Mouse (Mus musculus) left cerebral cortex, postnatal 25 days (tissue): Measurements from ENCODE around the gene Ldlrad1. TPM values are rescaled to one million over a fixed set of nuclear protein-coding genes. Genes with fewer than 3 reads are reported as not detected.
A peak's percentile ranks its signal among the peaks of the same experiment; 100 is the strongest.

Source experiments
- DNase-seq, 2 experiments: peaks; one replicate each; pipeline ENCODE4 v3.0.0; 2022; ENCODE audit warnings: low spot score in 2 of 2, mixed read lengths in 1 of 2
- intact Hi-C: fragments of 180-260 bp; cut with DNase I; formaldehyde crosslinking; loops from one replicate; pipeline ENCODE4 v1.15.1; 2025
- total RNA-seq, 2 experiments: library from RNA; stranded (reverse); gene quantifications; 2 replicates each; pipeline ENCODE4 v1.2.3; 2021

Gene Ldlrad1
- total RNA-seq, 2 experiments from 2014 or later = not detected

DNA sequence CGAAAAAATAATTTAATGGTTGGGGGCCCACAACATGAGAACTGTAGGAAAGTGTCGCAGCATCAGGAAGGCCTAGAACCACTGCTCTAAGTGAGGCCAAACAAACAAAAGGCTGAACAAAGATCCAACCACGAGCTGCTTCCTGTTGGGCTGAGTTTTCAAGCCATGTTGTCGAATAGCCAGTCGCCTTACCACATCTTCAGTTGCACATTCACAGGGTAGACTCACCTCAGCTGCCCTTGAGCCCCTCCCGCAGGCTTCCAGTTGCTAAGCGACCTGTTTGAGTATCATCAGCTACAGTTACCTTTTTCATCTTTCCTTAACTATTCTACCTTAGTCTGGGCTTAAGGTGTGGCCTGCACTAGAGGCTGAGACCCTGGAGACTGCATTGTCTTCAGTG is 6.0 kb upstream of the Ldlrad1 start:
- intact Hi-C loops = no loop called here
- DNase-seq = no peak

DNA sequence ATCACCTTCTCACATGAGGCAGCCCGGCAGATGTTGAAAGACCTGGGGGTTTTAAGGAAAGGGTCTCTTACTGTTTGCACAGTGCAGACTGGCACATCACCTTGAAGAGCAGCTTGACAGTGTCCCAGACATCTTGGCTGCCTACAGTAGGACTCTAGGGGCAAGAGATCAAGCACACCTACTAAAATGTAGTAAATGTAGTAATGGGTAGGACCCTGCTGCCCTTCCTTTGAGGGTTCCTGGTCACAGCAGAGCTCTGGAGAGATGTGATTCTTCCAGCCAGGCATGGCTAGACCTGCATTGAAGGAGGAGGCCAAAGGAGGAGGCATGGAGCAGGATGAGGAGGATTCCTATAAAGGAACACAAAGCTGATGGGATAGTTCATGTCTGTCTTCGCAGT is 2.0 kb upstream of the Ldlrad1 start:
- DNase-seq = no peak
- intact Hi-C loops = no loop called here

DNA sequence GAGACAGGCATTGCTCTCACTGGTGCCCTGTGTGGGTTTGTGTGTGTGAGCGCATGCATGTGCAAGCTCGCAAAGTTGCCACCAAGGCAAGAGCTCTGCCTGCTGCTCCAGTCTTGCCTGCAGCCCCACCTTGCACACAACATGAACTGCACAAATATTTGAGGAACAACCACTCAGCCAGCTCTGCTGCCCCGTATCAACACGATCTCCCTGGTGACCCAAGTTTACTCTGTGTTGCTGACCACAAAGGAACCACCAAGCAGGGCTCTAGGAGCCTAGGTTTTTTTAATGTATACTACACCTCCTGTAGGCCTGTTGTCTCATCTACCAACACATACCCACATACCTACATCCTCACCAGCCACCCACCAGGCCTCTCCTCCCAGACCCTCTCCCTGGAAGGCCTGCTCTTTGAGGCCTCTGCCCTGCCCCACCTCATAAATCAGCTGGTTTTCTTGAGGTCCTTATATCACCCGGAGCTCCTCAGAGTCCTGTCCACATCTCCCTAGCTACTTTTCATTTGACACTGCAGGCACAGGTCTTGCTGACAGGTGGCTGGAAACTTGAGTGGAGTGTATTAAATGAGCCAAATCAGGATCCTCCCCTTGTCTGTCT is 1.6 kb downstream of the Ldlrad1 start:
- intact Hi-C loops = no loop called here
- DNase-seq = no peak

DNA sequence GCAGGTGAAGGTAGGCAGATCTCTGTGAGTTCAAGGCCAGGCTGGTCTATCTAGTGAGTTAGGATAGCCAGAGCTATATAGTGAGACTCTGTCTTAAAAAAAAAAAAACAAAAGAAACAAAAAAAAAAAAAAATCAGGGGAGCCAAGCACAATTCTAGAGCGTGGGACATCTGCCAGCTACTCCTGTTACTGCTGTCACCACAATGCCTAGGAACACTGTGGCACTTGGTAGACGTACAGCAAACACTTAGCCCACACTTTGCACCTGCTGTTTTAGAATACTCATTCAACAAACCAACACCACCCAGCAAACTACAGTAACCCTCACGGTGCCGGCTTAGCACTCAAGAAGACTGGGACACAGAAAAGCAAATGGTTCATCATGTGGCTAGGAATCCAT is 2.5 kb downstream of the Ldlrad1 start:
- peak; percentile 18 to 30 for DNase-seq
- intact Hi-C loops = no loop called here

DNA sequence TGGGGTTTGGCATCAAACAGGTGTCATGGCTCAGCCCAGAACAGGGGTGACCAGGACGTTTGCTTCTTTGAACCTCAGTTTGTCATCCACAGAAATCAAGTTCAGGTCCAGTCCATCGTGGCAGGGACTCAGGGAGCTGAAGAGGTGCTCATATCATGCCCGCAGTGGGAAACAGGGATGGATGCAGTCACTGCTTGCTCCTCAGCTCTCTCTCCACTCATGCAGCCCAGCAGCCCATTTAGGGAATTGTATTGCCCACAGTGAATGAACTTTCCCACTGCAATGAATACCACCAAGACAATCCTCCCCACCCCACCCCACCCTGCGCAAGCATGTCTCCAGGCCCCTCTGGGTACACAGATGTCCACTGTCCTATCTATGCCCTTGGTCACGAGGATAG is 3.0 kb downstream of the Ldlrad1 start:
- intact Hi-C loops = no loop called here
- DNase-seq = no peak

DNA sequence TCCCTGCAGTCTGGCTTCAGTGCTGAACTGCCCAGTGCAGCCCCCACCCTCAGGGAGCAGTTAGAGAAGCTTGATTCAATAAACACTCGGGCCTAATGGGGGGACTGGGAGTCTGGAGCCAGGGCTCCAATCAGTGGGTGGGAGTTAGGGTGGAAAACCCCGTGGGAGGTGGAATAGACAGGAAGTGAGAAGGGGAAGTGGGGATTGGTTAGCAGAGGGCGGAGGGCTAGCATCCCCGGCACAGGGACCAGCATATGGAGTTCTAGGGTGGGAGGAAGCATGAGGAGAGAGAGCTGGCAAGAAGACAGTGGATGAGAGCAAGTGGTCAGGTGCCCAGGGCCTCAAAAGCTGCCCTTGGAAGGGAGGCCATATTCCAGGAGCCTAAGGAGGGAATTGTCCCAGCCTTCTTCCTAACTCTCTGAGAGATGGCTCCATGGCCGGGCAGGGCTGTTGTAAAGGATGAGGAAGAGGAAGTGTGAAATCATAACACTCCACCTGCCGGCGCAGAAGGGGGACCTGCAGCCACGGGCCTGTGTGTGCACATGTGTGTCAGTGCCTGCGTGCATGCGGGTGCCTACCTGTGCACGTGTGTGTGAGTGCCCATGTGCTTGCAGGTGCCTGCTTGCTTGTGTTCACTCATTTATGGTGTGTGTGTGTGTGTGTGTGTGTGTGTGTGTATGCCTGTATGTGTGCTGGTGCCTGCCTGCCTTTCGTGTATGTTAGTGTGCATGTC is 4.5 kb downstream of the Ldlrad1 start:
- DNase-seq = no peak
- intact Hi-C loops = no loop called here

DNA sequence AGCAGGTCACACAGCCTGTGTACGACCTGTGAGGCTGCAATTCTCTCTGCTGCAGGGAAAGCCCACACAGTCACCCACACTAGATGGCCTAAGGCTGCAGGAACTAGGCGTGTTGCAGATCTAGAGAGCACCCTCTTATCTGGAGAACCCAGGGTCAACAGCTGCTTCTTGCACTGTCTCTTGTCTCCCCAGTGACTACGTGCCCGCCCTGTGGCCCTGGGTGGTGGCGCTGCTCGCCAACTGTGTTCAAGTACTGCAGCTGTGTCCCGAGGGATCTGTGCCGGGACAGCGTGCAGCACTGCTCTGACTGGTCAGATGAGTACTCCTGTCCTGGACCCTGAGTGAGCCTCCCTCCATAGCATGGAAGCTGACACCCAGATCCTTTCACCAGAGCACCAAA is 8.6 kb downstream of the Ldlrad1 start:
- intact Hi-C loops = no loop called here
- DNase-seq = no peak

DNA sequence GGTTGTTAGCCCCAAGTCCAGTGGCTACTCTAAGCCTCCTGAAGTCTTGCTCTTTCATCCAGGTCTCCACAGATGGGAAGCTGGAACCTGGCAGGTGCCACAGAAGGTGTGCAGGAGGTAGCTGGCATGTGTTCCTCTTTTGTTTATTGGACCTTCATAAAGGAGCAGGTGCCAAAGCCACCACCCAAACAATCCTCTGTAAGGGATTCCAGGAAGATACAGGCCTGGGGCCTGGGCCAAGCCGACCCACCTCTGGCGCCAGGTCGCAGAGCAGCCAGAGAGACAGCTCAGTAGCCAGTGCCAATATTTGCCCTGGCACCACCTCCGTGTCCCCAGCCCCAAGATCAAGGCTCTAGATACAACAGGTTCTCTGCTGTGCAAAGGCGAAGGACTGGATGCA is 12.5 kb downstream of the Ldlrad1 start:
- DNase-seq = no peak
- intact Hi-C loops = no loop called here

DNA sequence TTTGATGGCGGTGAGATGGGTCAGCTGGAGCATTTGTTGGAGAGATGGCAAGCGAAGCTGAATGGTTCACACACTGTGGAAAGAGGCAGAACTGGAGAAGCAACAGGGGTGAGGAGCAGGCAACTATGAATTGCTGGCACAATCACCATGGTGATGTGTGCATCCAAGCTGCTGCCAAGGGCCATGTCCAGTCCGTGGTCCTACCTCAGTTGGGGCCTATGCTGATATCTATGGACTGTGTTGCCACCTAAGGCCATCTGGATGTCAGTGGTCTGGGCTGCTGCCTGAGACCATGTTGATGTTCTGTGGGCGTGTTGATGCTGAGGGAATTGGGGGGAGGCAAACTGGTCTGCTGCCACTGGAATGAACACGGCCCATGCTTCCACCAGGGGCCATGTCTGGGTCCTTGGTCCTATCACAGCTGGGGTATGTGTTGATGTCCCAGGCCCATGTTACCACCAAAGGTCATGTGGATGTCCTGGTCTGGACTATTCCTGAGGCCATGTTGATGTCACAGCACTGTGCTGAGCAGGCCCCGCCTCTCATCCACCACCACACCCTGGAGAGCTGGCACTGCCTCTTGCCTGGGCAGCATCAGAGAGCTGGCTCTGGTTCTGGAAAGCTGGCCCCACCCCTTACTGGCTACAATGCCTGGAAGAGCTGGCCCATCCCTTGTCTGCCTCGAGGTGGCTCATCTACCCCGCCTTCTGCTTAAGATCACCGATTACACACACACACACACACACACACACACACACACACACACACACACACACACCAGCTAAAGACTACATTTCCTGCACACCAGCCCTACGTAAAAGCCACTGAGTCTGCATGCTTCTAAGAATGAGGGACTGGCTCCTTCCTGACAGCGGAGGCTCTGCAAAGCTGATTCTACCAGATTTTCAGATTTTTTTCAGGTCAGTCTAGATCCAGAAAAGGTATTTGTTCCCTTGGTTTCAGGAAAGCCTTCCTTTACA is 14.5 kb downstream of the Ldlrad1 start:
- DNase-seq = peak in 1 of 2 experiments; percentile 8

DNA sequence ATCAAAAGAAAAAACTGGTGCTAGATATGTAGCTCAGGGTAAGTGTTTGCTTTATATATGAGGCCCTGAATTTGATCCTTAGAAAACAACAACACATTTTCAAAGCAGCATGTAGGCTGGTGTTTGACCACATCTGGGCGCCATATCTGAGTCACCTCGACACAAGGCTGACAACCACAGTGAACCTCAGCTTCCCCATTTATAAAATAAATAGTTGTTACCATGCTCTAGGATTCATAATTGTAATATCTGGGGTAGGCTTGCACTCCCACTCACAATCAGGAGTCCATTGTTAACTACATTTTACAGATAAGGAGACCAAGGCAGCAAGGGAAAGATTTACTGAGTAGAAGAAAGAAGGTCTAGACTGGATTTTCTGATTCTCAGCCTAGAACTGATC is 17.3 kb downstream of the Ldlrad1 start:
- DNase-seq = no peak
- intact Hi-C loops = no loop called here

More for the DNA sequence above, 14.5 kb downstream of the Ldlrad1 start:
- intact Hi-C loops = no loop called here

DNA sequence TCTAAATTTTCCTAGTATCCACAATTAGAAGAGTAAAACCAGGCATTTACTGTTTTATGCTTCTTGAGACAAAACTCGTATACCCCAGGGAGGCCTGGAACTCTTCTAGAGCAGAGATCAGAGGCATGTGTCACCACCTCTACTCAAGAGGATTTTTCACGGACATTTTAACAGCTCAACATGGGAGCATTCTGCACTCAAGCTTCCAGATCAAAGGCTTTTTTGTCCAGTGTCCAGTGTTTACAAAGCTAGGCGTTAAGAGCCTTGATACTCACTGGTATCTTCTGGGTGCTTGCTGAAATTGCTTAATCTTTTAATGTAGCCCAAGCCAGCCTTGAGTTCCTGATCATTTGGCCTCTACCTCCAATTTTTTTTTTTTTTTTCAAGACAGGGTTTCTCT is 23.2 kb downstream of the Ldlrad1 start:
- no peak for DNase-seq
- intact Hi-C loops = no loop called here

DNA sequence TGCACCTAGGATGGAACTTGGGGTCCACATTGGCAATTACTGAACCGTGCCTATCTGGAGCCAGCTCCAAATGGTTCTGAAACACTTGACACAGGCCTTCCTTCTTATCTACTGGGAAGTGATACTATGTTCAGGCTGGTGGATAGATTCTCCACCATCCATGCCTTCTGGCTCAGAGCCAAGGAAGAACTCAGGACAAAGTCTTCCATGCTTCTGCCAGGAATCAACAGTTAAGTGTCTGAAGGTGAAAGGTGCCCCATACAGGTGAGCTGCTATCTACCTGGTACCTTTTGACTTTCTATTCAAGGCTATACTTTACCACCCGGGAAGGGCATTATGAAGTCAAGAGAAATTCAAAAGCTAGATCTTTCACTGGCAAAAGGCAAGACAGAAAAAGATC is 29.3 kb downstream of the Ldlrad1 start:
- intact Hi-C loops = no loop called here

DNA sequence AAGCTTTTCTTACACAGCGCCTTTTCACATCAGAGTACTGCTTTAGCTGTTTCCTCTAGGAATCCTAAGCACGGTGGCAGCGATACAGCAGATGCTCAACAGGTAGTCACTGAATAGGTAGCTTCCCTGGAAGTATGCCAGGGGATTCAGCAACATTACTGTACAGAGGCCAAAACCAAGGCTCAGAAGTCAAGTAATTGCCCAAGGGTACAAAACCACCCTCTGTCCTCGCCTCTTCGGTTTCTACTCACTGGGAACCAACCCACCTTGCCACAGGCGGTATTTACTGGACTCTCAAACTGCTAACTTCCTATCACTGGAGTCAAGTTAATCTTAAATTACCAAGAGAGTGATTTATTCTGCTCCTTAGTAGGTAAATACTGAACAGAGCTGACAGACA is 31.2 kb downstream of the Ldlrad1 start:
- intact Hi-C loops = no loop called here
- DNase-seq = no peak

More for the DNA sequence above, 29.3 kb downstream of the Ldlrad1 start:
- no peak for DNase-seq

DNA sequence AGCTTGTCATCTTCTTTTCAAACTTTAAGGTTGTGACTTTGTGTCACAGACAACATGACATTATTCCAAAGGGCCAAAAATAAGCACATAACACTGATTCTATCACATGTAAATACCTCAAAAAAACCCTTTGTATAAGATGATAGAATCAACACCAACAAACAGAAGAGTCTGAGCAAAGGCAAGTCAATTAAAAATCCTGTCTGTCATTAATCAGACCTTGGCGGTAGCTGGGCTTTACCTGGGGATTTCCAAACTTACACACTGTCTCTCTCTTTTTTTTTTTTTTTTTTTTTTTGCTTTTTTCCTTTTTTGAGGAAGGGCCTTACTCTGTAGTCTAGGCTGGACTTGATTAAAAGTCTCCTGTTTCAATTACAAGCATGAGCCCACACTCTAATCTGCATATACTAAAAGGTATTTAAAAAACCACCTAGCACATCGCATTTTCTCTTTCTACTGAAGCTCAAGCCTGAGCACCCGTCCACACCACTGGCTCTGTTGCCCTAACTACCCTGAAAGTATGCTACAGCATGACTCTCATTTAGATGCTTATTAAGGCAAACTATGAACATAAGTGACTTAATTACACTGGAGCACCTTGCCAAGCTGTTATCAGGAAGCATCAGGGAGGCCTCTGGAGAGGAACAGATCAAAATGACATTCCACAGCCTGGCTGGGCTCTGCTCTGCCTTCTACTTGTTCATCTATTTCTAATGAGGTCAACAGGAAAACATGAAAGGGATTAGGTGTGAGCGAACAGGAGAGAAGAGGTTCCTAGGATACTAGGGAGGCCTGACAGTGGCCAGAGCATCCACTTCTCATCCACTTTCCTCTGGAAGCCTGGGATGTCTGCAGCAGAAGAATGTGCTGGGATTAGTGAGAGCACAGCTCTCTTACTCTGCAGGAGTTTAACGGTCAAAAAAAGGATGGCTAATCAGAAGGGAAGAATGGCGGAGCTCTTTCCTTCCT is 34.7 kb downstream of the Ldlrad1 start:
- no peak for DNase-seq
- intact Hi-C loops = no loop called here

DNA sequence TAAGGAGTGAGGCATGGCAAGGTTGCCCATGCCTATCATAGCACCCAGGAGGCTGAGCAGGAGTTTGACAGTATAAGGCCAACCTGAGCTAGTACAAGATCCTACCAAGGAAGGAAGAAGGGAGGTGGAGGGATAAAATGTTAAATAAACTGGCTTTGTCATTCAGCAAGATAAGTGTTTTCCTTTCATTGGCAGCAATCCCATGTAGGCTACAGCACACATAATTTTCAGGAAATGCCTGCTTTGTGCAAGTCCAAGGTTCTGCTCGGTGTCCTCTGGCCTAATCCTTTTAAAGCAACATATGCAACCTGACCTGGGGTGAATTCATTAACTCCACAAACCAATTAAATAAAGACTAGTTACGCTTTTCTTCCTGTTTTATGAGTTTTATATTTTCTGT is 36.4 kb downstream of the Ldlrad1 start:
- DNase-seq = no peak
- intact Hi-C loops = no loop called here

DNA sequence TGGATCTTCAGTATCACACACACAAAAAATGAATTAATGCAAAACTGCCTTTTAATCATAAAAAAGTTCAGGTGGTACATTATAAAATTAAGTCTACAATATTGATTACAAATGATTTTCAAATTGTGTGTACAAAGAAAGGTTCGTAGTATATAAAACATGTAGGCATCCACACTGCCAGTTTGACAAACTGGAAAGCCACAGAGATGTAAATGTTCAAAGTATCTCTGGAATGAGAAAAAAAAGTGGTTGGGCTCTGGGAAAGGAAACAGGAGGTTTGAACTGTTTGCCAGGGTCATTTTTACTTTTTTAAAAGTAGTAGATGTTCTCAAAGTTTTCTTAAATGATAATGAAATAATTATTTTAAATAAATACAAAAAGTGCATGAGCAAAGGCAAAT is 37.1 kb downstream of the Ldlrad1 start:
- no peak for DNase-seq
- intact Hi-C loops = no loop called here

DNA sequence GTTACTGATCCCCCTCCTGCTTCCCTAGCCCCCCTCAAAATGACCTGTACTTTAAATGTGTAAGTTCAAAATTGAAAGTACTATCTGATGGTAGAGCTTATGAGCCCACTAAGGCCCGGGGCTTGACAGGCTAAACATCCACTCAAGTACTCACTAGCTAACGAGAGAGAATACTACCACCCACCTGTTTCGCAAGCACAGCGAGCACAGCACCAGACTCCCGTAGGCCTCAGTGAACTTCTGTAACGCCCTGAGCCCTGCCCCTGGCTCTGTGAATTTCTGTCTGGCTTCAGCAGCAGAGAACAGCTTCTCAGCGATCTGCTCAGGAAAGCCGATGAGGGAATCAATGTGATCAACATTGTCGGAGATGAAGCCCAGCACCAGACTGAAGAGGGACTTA is 38.1 kb downstream of the Ldlrad1 start:
- intact Hi-C loops = no loop called here
- no peak for DNase-seq

DNA sequence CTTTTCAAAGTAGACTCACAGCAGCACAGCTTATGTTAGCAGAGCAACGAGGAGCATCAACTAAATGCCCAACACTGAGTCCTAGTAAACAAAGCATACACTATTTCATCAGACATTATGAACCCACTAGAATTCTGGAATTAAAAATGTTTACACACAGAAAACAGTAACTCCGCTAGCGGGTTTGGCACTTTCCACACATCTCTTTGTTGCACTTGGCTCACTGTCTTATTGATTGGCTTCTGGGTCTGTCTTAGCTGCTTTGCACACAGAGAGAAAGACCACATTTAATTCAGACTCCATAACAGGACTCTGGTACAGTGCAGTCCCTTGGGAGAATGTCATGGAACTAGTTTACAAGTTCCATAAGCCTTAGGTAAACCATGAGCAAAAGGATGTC is 39.1 kb downstream of the Ldlrad1 start:
- no peak for DNase-seq
- intact Hi-C loops = no loop called here

DNA sequence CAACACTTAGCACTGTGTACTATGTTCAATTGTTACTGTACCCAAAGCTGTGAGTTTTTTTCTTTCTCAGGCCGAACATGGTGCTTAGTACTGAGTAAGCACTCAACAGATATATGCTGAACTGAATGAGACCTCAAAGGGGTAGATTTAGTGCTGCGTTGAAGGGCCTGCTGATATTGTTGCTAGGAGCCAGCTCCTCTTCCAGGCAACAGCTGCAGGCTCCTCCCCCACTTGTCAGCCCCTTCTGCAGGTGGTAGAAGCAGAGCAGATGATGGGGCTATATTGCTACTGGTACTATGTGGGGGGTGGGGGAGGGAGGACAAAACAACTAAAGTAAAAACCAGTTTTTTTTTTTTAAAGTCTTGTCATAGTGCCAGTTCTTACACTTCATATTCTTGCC is 40.5 kb downstream of the Ldlrad1 start:
- peak in 1 of 2 experiments; percentile 22 for DNase-seq
- intact Hi-C loops = no loop called here
